Mouse (Mus musculus) hindbrain, embryonic 10.5 days (tissue): ENCODE measurements around the gene Fndc3b. TPM values are rescaled to one million over a fixed set of nuclear protein-coding genes. Genes with fewer than 3 reads are reported as not detected.

ENCODE experiments used
- DNase-seq: peaks from one replicate; pipeline ENCODE4 v3.0.0-alpha.2; 2017; ENCODE audit warnings: low spot score
- H3K27ac ChIP-seq: fragments of 300-500 bp; sonication (generic); 2 replicates; pipeline ENCODE4 v1.5.1; 2016; ENCODE audit warnings: mild to moderate bottlenecking, moderate library complexity
- H3K27me3 ChIP-seq: fragments of 300-500 bp; sonication (generic); 2 replicates; pipeline ENCODE4 v1.6.1; 2016; ENCODE audit warnings: mild to moderate bottlenecking; ENCODE audit not compliant: poor library complexity, insufficient read depth, severe bottlenecking
- H3K36me3 ChIP-seq: fragments of 300-500 bp; sonication (generic); 2 replicates; pipeline ENCODE4 v1.6.1; 2016; ENCODE audit warnings: mild to moderate bottlenecking, moderate library complexity
- H3K4me1 ChIP-seq: fragments of 300-500 bp; sonication (generic); replicated peaks from 2 replicates; pipeline ENCODE4 v1.6.1; 2016; ENCODE audit warnings: mild to moderate bottlenecking
- H3K4me3 ChIP-seq: fragments of 300-500 bp; sonication (generic); 2 replicates; pipeline ENCODE4 v1.5.1; 2016; ENCODE audit warnings: mild to moderate bottlenecking, moderate library complexity
- H3K9me3 ChIP-seq: fragments of 300-500 bp; sonication (generic); 2 replicates; pipeline ENCODE4 v1.6.1; 2016; ENCODE audit warnings: mild to moderate bottlenecking, moderate library complexity
- WGBS: fragments of 180-500 bp; shearing (Covaris S2); methylation state at CpG from one replicate; pipeline ENCODE4 v1.1.7; 2016; 5-methylcytosine and 5-hydroxymethylcytosine counted together
- polyA plus RNA-seq: library from polyadenylated mRNA; unstranded; fragments of >200 nt; fragmentation: Nextera tagmentation; extraction: Ambion mirVana; gene quantifications from 2 replicates; pipeline ENCODE4 v1.2.1, GENCODE M21; 2016

Fndc3b gene
- polyA plus RNA-seq, 1 experiment from 2014 or later: 11.2 TPM

DNA sequence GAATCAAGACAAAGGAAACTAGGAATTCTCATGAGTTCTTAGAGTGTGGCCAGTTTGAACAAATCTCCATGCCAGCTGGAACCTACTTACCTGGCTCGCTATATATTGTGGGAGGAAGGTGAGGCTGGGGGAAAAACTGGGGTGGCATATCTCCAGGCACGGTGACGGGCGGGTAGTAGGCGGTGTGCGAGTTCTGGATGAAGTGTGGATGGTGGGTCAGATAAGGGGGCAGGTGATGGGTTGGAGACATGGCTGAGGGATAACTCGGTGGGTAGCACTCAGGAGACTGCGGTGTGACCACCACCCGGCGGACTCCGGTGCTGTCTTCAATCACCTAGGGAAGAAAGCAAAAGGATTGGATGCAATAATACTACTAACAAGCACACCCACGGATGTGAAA lies 169.3 kb downstream of the Fndc3b start:
- no peak for DNase-seq
- H3K4me3 ChIP-seq: no peak overlapping the region
- no peaks in the 10 kb centered on the region for H3K9me3 ChIP-seq
- H3K27ac ChIP-seq: no peak overlapping the region
- no peaks in the 10 kb centered on the region for H3K27me3 ChIP-seq
- no peaks in the 10 kb centered on the region for H3K4me1 ChIP-seq
- WGBS: 95% methylated on average over 12 of the region's 12 CpGs
- peaks cover 20% of the 10 kb centered on the region for H3K36me3 ChIP-seq

GRCm38 (mm10) chr3:27541181-27541580 lies 169.9 kb downstream of the Fndc3b start:
- 84% methylated on average over 3 of the region's 3 CpGs for WGBS
- H3K36me3 ChIP-seq: peaks cover 20% of the 10 kb centered on the region
- no peak overlapping the region for H3K27ac ChIP-seq
- no peaks in the 10 kb centered on the region for H3K27me3 ChIP-seq
- no peak for DNase-seq
- H3K9me3 ChIP-seq: no peaks in the 10 kb centered on the region
- H3K4me1 ChIP-seq: no peaks in the 10 kb centered on the region
- no peak overlapping the region for H3K4me3 ChIP-seq

DNA sequence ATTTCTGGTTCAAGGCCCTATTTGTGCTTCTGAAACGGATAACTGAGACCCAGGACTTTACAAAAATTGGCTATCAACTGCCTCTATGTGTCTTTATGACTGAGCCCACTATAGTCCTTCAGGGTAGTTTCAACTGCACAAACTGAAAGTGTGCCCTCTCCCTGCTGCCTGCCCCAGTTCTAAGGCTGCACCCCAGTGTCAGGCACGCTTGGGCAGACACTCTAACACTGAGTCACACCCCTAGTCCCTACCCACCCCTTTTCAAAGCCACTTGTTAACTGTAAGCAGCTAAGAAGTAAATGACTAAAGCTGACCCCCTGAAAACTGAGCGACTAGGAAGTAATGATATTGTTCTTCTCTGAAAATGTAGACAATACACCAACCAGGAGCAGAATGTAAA lies 176.9 kb downstream of the Fndc3b start:
- 79% methylated on average over 3 of the region's 3 CpGs for WGBS
- Histone ChIP-seq H3K36me3 (peaks cover 18% of the 10 kb centered on the region; the same call in 1 of the 2 replicates), H3K27ac (no peak overlapping the region), H3K9me3 (no peaks in the 10 kb centered on the region), H3K4me3 (no peak overlapping the region), H3K4me1 (no peaks in the 10 kb centered on the region), H3K27me3 (no peaks in the 10 kb centered on the region)
- DNase-seq: no peak

DNA sequence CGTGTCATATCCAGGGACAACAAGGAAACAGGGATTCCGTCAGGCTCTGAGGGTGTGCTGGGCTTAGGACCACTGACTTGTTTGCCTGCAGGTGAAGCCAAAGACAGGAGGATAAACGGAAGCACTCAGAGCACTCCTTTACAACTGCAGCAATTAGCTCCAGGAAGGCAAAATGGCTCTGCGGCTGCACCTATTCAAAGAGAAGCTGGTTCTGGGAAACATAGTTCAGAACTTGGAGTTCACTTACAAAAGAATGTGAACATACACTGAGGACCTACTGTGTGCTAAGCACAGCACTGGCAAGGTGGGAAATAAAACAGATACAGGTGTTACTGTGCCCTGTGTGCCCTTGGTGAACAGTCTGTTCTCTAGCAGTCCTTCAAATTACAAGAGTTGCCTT lies 177.4 kb downstream of the Fndc3b start:
- 86% methylated on average over 4 of the region's 4 CpGs for WGBS
- H3K4me3 ChIP-seq: no peak overlapping the region
- DNase-seq: no peak

DNA sequence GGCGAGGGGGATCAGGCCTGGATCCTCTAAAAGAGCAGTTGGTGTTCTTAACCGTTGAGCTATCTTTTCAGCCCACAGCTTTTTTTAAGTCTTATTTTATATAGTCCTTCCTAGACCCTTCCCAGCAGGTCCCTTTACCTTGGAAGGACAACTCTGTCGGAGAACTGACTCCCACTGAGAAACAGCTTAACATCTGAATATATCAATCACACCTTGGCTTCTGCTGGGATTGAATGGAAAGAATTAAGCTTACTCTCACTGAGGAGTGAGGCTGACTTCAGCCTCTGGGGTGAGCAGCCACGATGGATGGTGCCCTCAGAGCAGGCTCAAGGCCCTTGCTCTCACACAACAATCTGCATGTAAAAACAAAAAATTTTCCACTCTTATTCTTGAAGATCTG lies 179.1 kb downstream of the Fndc3b start:
- WGBS: 54% methylated on average over 4 of the region's 4 CpGs

More for the DNA sequence above, 177.4 kb downstream of the Fndc3b start:
- H3K27me3 ChIP-seq: no peaks in the 10 kb centered on the region
- no peak overlapping the region for H3K27ac ChIP-seq
- no peaks in the 10 kb centered on the region for H3K9me3 ChIP-seq
- peaks cover 18% of the 10 kb centered on the region; the same call in 1 of the 2 replicates for H3K36me3 ChIP-seq
- H3K4me1 ChIP-seq: no peaks in the 10 kb centered on the region

DNA sequence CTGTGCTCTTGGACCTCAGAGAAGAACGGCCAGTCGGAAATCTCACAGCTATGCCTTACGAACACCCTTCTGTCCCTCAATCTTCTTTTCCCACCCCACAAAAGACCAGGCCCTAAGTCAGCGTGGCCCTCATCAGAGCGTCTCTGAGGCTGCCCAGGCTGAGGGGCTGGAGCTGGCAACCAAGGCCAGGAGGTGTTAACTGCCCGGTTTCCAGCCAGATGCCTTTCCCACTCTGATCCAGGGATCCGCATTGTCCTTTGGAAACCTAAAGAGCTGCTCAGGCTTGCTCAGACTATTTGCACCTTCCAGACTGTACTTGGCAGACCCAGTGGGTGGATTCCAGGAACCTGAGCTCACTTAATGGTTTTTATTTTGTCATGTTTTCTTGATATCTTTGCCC lies 180.7 kb downstream of the Fndc3b start:
- no peaks in the 10 kb centered on the region for H3K36me3 ChIP-seq
- H3K4me1 ChIP-seq: no peaks in the 10 kb centered on the region
- H3K27me3 ChIP-seq: peaks cover 6% of the 10 kb centered on the region; the same call in 1 of the 2 replicates
- DNase-seq: no peak
- H3K4me3 ChIP-seq: no peak overlapping the region
- H3K9me3 ChIP-seq: no peaks in the 10 kb centered on the region
- no peak overlapping the region for H3K27ac ChIP-seq
- WGBS: 80% methylated on average over 7 of the region's 7 CpGs

More for the DNA sequence above, 179.1 kb downstream of the Fndc3b start:
- Histone ChIP-seq H3K9me3 (no peaks in the 10 kb centered on the region), H3K27me3 (peaks cover 6% of the 10 kb centered on the region; the same call in 1 of the 2 replicates), H3K27ac (no peak overlapping the region), H3K4me3 (no peak overlapping the region), H3K36me3 (0 out of 2 replicates have a peak, but pooled peaks cover 7% of the 10 kb centered on the region), H3K4me1 (no peaks in the 10 kb centered on the region)
- no peak for DNase-seq

GRCm38 (mm10) chr3:27529221-27530051 lies 181.7 kb downstream of the Fndc3b start:
- H3K27ac ChIP-seq: no peak overlapping the region
- peaks cover 11% of the 10 kb centered on the region; the same call in 1 of the 2 replicates for H3K27me3 ChIP-seq
- no peak for DNase-seq
- H3K9me3 ChIP-seq: no peaks in the 10 kb centered on the region
- no peaks in the 10 kb centered on the region for H3K36me3 ChIP-seq
- H3K4me1 ChIP-seq: no peaks in the 10 kb centered on the region
- no peak overlapping the region for H3K4me3 ChIP-seq
- 77% methylated on average over 14 of the region's 14 CpGs for WGBS

DNA sequence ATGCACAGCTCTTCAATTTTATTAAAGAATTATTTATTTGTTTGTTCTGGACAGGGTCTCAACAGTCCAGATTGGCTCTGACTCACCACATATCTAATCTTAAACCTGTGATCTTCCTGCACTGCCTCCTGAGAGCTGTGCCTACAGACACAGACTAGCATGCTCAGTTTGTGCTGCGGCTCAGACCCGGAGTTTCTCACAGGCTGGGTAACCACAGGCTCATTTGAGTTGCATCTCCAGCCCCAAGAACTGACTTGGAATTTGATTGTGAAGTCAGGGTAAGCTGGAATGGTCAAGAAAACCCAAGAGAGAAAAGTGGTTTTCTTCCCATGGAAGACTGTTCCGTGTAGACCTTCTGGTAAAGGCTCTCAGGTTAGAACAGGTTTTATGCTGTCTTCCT lies 184.1 kb downstream of the Fndc3b start:
- Histone ChIP-seq H3K4me3 (no peak overlapping the region), H3K27me3 (peaks cover 11% of the 10 kb centered on the region), H3K4me1 (peaks cover 3% of the 10 kb centered on the region; the same call in 1 of the 2 replicates), H3K9me3 (no peaks in the 10 kb centered on the region), H3K27ac (no peak overlapping the region), H3K36me3 (no peaks in the 10 kb centered on the region)
- no peak for DNase-seq
- WGBS: 92% methylated on average over 3 of the region's 3 CpGs

- peaks cover 3% of the 10 kb centered on the region; the same call in 1 of the 2 replicates for H3K4me1 ChIP-seq
- no peak for DNase-seq
- H3K27me3 ChIP-seq: peaks cover 11% of the 10 kb centered on the region
- H3K27ac ChIP-seq: no peak overlapping the region
- no peak overlapping the region for H3K4me3 ChIP-seq
- H3K36me3 ChIP-seq: no peaks in the 10 kb centered on the region
- 88% methylated on average over 12 of the region's 12 CpGs for WGBS
- no peaks in the 10 kb centered on the region for H3K9me3 ChIP-seq
Measured at GRCm38 (mm10) chr3:27523176-27523936, 187.8 kb downstream of the Fndc3b start.

DNA sequence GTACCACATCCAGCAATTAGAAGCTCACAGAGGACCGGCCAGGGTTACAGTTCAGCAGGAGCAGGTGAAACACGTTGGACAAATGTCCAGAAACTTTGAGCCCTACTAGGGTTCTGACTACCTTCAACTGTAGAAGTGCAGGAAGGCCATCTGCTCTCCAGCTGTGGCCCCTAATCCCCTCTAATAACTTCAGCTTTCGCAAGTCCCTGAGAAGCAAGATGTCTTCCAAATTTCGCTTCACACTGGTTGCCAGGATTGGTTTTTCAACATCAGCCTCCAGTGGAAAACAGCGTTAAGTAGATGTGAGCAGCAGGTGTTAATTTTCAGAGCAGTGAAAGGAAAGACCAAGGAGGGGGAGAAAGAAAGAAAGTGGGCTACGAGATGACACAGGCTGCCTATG lies 190.7 kb downstream of the Fndc3b start:
- Histone ChIP-seq H3K9me3 (no peaks in the 10 kb centered on the region), H3K36me3 (no peaks in the 10 kb centered on the region), H3K4me3 (no peak overlapping the region), H3K4me1 (peaks cover 8% of the 10 kb centered on the region; the same call in 1 of the 2 replicates), H3K27ac (no peak overlapping the region), H3K27me3 (peaks cover 4% of the 10 kb centered on the region; the same call in 1 of the 2 replicates)
- WGBS: 72% methylated on average over 6 of the region's 6 CpGs
- no peak for DNase-seq

GRCm38 (mm10) chr3:27519481-27519880 lies 191.6 kb downstream of the Fndc3b start:
- Histone ChIP-seq H3K36me3 (no peaks in the 10 kb centered on the region), H3K27ac (no peak overlapping the region), H3K4me3 (no peak overlapping the region), H3K4me1 (peaks cover 8% of the 10 kb centered on the region; the same call in 1 of the 2 replicates), H3K9me3 (no peaks in the 10 kb centered on the region), H3K27me3 (no peaks in the 10 kb centered on the region; the same call in 1 of the 2 replicates)
- WGBS: 94% methylated on average over 6 of the region's 6 CpGs
- DNase-seq: no peak

DNA sequence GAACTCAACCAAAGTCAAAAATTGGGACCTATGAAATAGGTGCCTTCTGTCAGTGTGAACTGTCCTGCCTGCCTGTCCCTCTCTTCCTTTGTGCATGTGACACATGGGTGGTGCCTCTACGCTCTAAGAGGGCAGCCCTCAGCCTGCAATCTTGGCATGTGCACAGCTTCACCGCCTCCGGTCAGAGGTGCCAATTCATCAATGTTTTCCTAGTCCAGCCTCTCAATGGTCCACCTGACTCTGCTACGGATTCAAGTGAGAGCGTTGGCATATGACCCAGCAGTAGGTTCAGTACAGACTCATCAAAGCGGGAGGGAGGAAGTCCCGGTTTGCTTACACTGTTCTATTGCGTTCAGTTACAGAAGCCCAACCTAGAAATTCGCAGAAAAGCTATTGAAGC lies 192.2 kb downstream of the Fndc3b start:
- no peaks in the 10 kb centered on the region for H3K27me3 ChIP-seq
- 94% methylated on average over 9 of the region's 9 CpGs for WGBS
- peaks cover 8% of the 10 kb centered on the region; the same call in 1 of the 2 replicates for H3K4me1 ChIP-seq
- H3K9me3 ChIP-seq: no peaks in the 10 kb centered on the region
- no peak overlapping the region for H3K4me3 ChIP-seq
- H3K36me3 ChIP-seq: no peaks in the 10 kb centered on the region
- no peak overlapping the region for H3K27ac ChIP-seq
- DNase-seq: no peak

- no peaks in the 10 kb centered on the region for H3K9me3 ChIP-seq
- no peak overlapping the region for H3K27ac ChIP-seq
- H3K27me3 ChIP-seq: no peaks in the 10 kb centered on the region
- H3K4me1 ChIP-seq: 0 out of 2 replicates have a peak, but pooled peaks cover 5% of the 10 kb centered on the region
- H3K4me3 ChIP-seq: no peak overlapping the region
- 43% methylated on average over 5 of the region's 5 CpGs for WGBS
- DNase-seq: no peak
- H3K36me3 ChIP-seq: no peaks in the 10 kb centered on the region
Measured at GRCm38 (mm10) chr3:27516536-27516935, 194.6 kb downstream of the Fndc3b start.
